Mouse (Mus musculus) hindbrain, postnatal 0 days (tissue): ENCODE measurements at regions not wholly inside any gene's neighbourhood (a gene's known extent, or its start where the extent isn't known, plus 50 kb on each side); places are given as distances from the start of the nearest gene placed in this dataset.
"Not testable (repeated sequence)": the region's sequence is repeated elsewhere in the genome, so short reads cannot be mapped to it uniquely, and the experiment has no call there.

Experiments used
- ATAC-seq: fragments of 200-750 bp; cut with Nextera tagmentation; 2 replicates; pipeline ENCODE4 v1.8.0; 2017; ENCODE audit warnings: mild to moderate bottlenecking, moderate TSS enrichment, moderate library complexity
- DNase-seq: peaks from one replicate; pipeline ENCODE4 v3.0.0-alpha.2; 2015; ENCODE audit warnings: low spot score
- H3K27ac ChIP-seq: fragments of 300-500 bp; sonication (generic); 2 replicates; pipeline ENCODE4 v1.5.1; 2014; ENCODE audit warnings: mild to moderate bottlenecking
- H3K27me3 ChIP-seq: fragments of 300-500 bp; sonication (generic); 2 replicates; pipeline ENCODE4 v1.6.1; 2014; ENCODE audit warnings: low read length, mixed read lengths; ENCODE audit not compliant: insufficient read depth
- H3K36me3 ChIP-seq: fragments of 300-500 bp; sonication (generic); 2 replicates; pipeline ENCODE4 v1.6.1; 2014; ENCODE audit warnings: low read length, mixed read lengths; ENCODE audit not compliant: insufficient read depth
- H3K4me1 ChIP-seq: fragments of 300-500 bp; sonication (generic); 2 replicates; pipeline ENCODE4 v1.6.1; 2014; ENCODE audit warnings: antibody characterized with exemption, low read length, mixed read lengths; ENCODE audit not compliant: insufficient read depth
- H3K4me2 ChIP-seq: fragments of 300-500 bp; sonication (generic); 2 replicates; pipeline ENCODE4 v1.6.1; 2014; ENCODE audit warnings: low read depth, mild to moderate bottlenecking, low read length, moderate library complexity, mixed read lengths
- H3K4me3 ChIP-seq: fragments of 300-500 bp; sonication (generic); 2 replicates; pipeline ENCODE4 v1.5.1; 2014; ENCODE audit warnings: low read length
- H3K9ac ChIP-seq: fragments of 300-500 bp; sonication (generic); replicated peaks from 2 replicates; pipeline ENCODE4 v1.6.1; 2014; ENCODE audit warnings: mild to moderate bottlenecking, low read length, moderate library complexity, mixed read lengths
- H3K9me3 ChIP-seq: fragments of 300-500 bp; sonication (generic); 2 replicates; pipeline ENCODE4 v1.6.1; 2016; ENCODE audit warnings: low read length, mixed read lengths
- CTCF ChIP-seq: IDR thresholded peaks from 2 replicates; pipeline ENCODE4 v1.5.1; 2016; ENCODE audit warnings: antibody characterized with exemption, control low read depth, low read depth
- WGBS: fragments of 180-500 bp; shearing (Covaris S2); extraction: QIAGEN DNeasy Blood & Tissue Kit; methylation state at CpG from one replicate; pipeline ENCODE4 v1.1.7; 2014; 5-methylcytosine and 5-hydroxymethylcytosine counted together

DNA sequence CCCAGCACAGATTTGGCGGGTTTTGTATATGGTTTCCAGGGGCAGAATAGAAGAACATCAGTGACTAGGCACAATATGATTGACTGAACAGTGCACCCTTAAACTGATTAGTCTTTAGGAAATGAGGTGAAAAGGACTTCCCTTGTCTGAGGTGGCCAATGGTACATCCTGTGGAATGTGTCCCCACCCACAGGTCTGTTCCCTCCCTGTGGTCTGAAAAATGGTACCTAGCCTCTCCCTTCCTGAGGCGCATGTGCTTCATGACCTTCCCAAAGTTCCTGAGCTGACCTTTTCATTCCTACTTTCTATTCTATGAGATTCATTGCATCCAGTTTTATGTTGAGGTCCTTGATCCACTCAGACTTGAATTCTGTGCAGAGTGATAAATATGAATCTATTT, 76.0 kb downstream of the Zfp97 start:
- not testable (repeated sequence) for H3K9ac ChIP-seq, H3K27ac ChIP-seq, ATAC-seq, H3K36me3 ChIP-seq, H3K9me3 ChIP-seq, H3K27me3 ChIP-seq, H3K4me2 ChIP-seq, H3K4me3 ChIP-seq, DNase-seq, H3K4me1 ChIP-seq
- 100% methylated on average over 1 of the region's 2 CpGs for WGBS

DNA sequence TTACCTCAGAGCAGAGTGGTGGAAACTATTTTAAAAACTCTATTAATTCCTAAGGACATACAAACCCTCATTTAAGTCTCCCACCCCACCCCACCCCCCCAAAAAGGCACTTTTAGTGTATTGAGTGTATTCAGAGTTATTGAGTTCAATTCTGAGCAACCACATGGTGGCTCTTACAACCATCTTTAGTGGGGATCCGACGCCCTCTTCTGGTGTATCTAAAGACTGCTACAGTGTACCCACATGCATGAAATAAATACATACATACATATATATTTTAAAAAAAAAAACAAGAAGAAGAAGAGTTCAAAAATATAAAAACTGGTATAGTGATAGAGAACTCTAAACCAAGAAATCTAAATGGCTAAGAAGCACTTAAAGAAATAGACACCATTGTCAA, 107.9 kb downstream of the Zfp97 start:
- Histone ChIP-seq H3K4me2 (no peak overlapping the region), H3K4me1 (no peaks in the 10 kb centered on the region), H3K36me3 (no peaks in the 10 kb centered on the region), H3K27ac (no peak overlapping the region), H3K27me3 (no peaks in the 10 kb centered on the region), H3K9ac (no peak overlapping the region), H3K9me3 (no peaks in the 10 kb centered on the region), H3K4me3 (no peak overlapping the region)
- ATAC-seq (no peak), DNase-seq (no peak)
- WGBS, result 41% methylated on average over 2 of the region's 2 CpGs
- no peak for TF ChIP-seq CTCF

DNA sequence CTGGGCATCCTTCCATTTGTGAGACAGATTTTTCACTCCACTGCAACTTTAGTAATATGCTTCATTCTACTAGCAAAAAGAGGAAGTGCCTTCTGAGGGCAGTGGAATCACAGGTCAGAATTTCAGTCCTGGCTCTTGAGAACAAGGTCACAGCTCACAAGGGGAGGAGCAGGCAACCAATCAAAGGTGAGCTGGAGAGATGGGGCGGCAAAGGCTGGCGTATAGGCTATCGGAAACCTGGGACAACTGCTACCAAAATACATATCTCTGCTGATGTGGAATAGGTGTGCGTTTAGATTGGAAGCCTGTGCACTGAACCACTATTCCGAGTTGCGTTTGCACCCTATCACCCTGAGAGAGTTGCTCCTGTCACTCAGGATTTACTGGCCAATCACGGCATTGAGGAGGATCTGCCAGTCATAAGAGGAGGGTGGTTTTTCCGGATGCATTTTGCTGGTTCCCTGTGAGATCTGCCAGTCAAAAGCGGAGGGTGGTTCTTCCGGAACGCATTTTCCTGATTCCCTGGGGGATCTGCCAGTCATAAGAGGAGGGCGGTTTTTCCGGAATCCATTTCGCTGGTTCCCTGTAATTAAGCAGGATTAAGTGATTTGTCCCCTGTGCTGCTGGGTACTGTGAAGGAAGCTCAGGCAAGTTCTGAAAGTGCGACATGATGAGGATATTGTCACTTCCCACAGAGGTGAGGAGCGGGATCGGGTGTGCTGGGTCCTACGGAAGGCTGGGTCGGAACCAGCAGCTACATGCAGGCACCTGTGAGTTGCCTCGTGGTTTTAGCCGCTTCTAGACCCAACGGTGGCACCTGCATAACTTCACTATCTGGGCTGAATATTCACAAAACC, 113.3 kb downstream of the Zfp97 start:
- peak; percentile 100 for ATAC-seq
- H3K27me3 ChIP-seq, H3K36me3 ChIP-seq, H3K9me3 ChIP-seq, H3K4me1 ChIP-seq: not testable (repeated sequence)
- Histone ChIP-seq H3K9ac (peak overlapping the region; percentile 46; the same call in 1 of the 2 replicates), H3K27ac (peak overlapping the region; percentile 82), H3K4me2 (peak overlapping the region; percentile 53), H3K4me3 (peak overlapping the region; percentile 48)
- WGBS, result under 1% methylated on average over 19 of the region's 22 CpGs
- peak; percentile 98 for DNase-seq

- ATAC-seq, H3K4me1 ChIP-seq, H3K36me3 ChIP-seq, H3K9me3 ChIP-seq, H3K27me3 ChIP-seq: not testable (repeated sequence)
- Histone ChIP-seq H3K4me3 (peak overlapping the region; percentile 48), H3K9ac (peak overlapping the region; percentile 46; the same call in 1 of the 2 replicates), H3K4me2 (peak overlapping the region; percentile 53), H3K27ac (peak overlapping the region; percentile 65)
- WGBS, result under 1% methylated on average over 5 of the region's 5 CpGs
- peak; percentile 12 for DNase-seq
Measured at GRCm38 (mm10) chr17:17235186-17235482, 113.9 kb downstream of the Zfp97 start.
